Mouse (Mus musculus) embryonic facial prominence, embryonic 11.5 days (tissue): ENCODE measurements around the gene Vcam1. TPM values are rescaled to one million over a fixed set of nuclear protein-coding genes. Genes with fewer than 3 reads are reported as not detected.

Source experiments
- ATAC-seq: fragments of 200-750 bp; cut with Nextera tagmentation; replicated peaks from 2 replicates; pipeline ENCODE4 v1.8.0; 2017; ENCODE audit warnings: low read depth; ENCODE audit not compliant: insufficient number of reproducible peaks, low FRiP score, low TSS enrichment
- DNase-seq: peaks from one replicate; pipeline ENCODE4 v3.0.0-alpha.2; 2015; ENCODE audit warnings: low spot score
- H3K27ac ChIP-seq: fragments of 300-500 bp; sonication (generic); replicated peaks from 2 replicates; pipeline ENCODE4 v1.5.1; 2014; ENCODE audit warnings: mild to moderate bottlenecking, low read depth, low read length, control low read depth
- H3K27me3 ChIP-seq: fragments of 300-500 bp; sonication (generic); 2 replicates; pipeline ENCODE4 v1.6.1; 2014; ENCODE audit warnings: mild to moderate bottlenecking, low read length, moderate library complexity, mixed read lengths; ENCODE audit not compliant: control insufficient read depth, insufficient read depth
- H3K36me3 ChIP-seq: fragments of 300-500 bp; sonication (generic); replicated peaks from 2 replicates; pipeline ENCODE4 v1.6.1; 2014; ENCODE audit warnings: low read depth, mild to moderate bottlenecking, low read length, moderate library complexity, mixed read lengths; ENCODE audit not compliant: control insufficient read depth, insufficient read depth
- H3K4me1 ChIP-seq: fragments of 300-500 bp; sonication (generic); 2 replicates; pipeline ENCODE4 v1.6.1; 2014; ENCODE audit warnings: low read length, mixed read lengths; ENCODE audit not compliant: control insufficient read depth, insufficient read depth
- H3K4me2 ChIP-seq: fragments of 300-500 bp; sonication (generic); 2 replicates; pipeline ENCODE4 v1.6.1; 2014; ENCODE audit warnings: low read depth, mild to moderate bottlenecking, control low read depth, low read length, moderate library complexity
- H3K4me3 ChIP-seq: fragments of 300-500 bp; sonication (generic); 2 replicates; pipeline ENCODE4 v1.5.1; 2014; ENCODE audit warnings: low read depth, low read length, control low read depth
- H3K9ac ChIP-seq: fragments of 300-500 bp; sonication (generic); replicated peaks from 2 replicates; pipeline ENCODE4 v1.6.1; 2014; ENCODE audit warnings: mild to moderate bottlenecking, control low read depth, low read length
- H3K9me3 ChIP-seq: fragments of 300-500 bp; sonication (generic); replicated peaks from 2 replicates; pipeline ENCODE4 v1.6.1; 2016; ENCODE audit warnings: mild to moderate bottlenecking, low read length, inconsistent platforms, mixed read lengths; ENCODE audit not compliant: control insufficient read depth
- WGBS: fragments of 180-500 bp; shearing (Covaris S2); extraction: QIAGEN DNeasy Blood & Tissue Kit; methylation state at CpG from one replicate; pipeline ENCODE4 v1.1.7; 2014; 5-methylcytosine and 5-hydroxymethylcytosine counted together
- polyA plus RNA-seq: library from polyadenylated mRNA; unstranded; fragments of >200 nt; fragmentation: Nextera tagmentation; extraction: Ambion mirVana; gene quantifications from 2 replicates; pipeline ENCODE4 v1.2.1, GENCODE M21; 2014

The Vcam1 gene
- polyA plus RNA-seq, 1 experiment from 2014 or later: 75.4 TPM

DNA sequence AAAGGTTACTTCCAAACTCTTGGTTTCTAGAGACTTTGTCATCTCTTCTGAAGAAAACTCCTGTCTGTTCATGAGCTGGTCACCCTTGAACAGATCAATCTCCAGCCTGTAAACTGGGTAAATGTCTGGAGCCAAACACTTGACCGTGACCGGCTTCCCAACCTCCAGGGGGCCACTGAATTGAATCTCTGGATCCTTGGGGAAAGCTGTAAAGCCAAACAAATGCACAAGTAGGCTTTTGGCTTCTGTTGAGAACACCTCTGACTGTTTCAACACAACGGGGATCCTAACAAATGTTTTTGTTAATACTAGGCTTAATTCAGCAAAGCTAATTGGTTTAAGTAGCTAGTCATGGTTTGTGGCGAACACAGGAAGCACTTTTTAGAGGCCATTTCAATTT, 3.4 kb downstream of the Vcam1 start:
- Histone ChIP-seq H3K27ac (peak overlapping the region; percentile 83), H3K27me3 (no peaks in the 10 kb centered on the region), H3K4me2 (0 out of 2 replicates have a peak overlapping the region, but pooled peaks have one; percentile 30), H3K4me3 (peak overlapping the region; percentile 26; the same call in 1 of the 2 replicates), H3K4me1 (peaks cover 3% of the 10 kb centered on the region; the same call in 1 of the 2 replicates), H3K9ac (no peak overlapping the region), H3K9me3 (no peaks in the 10 kb centered on the region), H3K36me3 (peaks cover 4% of the 10 kb centered on the region)
- 24% methylated on average over 4 of the region's 4 CpGs for WGBS
- ATAC-seq: no peak
- peak; percentile 39 for DNase-seq

DNA sequence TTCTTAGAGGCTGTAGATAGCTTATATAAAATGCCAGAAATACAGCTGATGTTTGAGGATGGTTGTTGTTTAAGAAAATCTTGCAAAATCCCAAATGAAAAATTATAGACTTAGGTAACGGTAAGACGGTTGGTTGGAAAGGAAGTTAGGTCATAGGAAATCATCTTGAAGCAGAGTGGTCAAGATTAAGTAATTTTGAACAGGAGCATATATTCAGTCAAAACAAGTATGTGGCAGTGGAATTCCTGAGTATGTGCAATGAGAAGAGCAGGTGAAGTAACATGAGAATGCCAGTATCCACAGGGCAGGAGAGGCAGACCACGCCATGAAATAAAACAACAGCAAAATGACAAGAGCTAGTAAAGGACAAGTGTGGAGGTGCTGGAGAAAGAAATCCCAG, 5.7 kb downstream of the Vcam1 start:
- no peak for DNase-seq
- Histone ChIP-seq H3K36me3 (peaks cover 4% of the 10 kb centered on the region), H3K27me3 (no peaks in the 10 kb centered on the region), H3K27ac (no peak overlapping the region), H3K9me3 (no peaks in the 10 kb centered on the region), H3K4me3 (no peak overlapping the region), H3K9ac (no peak overlapping the region), H3K4me1 (peaks cover 3% of the 10 kb centered on the region; the same call in 1 of the 2 replicates), H3K4me2 (no peak overlapping the region)
- ATAC-seq: no peak
- 92% methylated on average over 3 of the region's 3 CpGs for WGBS

DNA sequence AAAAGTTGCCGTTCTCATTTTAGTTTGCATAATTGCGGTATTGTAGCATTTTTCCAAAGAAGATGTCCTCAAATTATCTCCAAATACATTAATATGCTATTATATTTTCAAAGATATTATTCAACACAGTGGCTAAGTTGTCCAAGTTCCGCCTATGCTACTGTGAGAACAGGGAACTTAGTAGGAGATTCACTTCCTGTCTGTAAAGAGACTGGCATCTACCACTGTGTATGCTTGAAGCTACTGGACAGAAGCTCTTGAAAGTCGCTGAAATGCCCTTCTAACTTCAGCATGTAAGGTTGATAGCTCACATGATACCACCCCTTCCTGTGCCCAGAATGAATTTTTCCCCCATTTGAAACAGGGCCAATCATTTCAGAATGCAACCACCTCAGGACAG, 6.8 kb downstream of the Vcam1 start:
- Histone ChIP-seq H3K36me3 (peaks cover 4% of the 10 kb centered on the region), H3K4me3 (no peak overlapping the region), H3K9ac (no peak overlapping the region), H3K4me1 (peaks cover 3% of the 10 kb centered on the region; the same call in 1 of the 2 replicates), H3K27ac (no peak overlapping the region), H3K9me3 (no peaks in the 10 kb centered on the region), H3K4me2 (no peak overlapping the region), H3K27me3 (no peaks in the 10 kb centered on the region)
- WGBS: 87% methylated on average over 4 of the region's 4 CpGs
- DNase-seq: no peak
- no peak for ATAC-seq

DNA sequence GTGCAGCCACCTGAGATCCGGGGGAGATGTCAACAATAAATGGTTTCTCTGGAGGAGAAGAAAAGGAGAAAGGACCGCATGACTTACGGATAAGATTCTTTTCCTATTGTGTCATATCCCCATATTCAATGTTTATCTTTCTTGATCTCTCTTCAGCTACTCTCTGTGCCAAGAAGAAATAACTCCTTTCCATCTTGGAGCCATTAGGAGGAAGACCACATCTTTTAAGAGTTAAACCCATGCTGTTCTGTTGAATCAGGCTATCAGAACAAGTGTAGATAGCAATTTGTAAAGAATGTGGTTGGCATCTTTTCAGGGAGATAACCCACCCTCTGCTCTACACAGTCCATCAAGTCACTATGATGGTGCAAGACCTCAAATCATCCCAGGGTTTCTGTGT, 8.5 kb downstream of the Vcam1 start:
- Histone ChIP-seq H3K4me2 (no peak overlapping the region), H3K9me3 (no peaks in the 10 kb centered on the region), H3K36me3 (peaks cover 4% of the 10 kb centered on the region), H3K9ac (no peak overlapping the region), H3K27me3 (no peaks in the 10 kb centered on the region), H3K4me3 (no peak overlapping the region), H3K27ac (no peak overlapping the region), H3K4me1 (no peaks in the 10 kb centered on the region)
- no peak for DNase-seq
- WGBS: 89% methylated on average over 3 of the region's 3 CpGs
- no peak for ATAC-seq

DNA sequence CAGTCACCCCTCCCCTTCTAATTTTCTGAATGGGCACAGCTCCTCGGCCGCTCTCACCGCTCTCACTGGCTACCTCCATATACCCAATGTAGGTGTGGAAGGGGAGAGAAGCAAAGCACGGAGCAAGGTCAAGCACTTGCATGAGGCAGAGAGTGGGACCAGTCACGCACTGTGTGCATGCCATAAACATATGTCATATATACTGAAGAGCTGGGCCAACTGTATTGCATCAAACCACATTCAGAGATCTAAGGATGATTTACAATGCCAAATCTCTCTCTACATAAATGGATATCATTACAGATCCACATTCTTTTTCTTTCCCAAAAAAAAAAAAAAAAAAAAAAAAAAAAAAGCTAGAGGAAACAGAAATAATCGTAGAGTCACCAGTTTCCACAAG, 9.1 kb downstream of the Vcam1 start:
- H3K27me3 ChIP-seq: no peaks in the 10 kb centered on the region
- no peaks in the 10 kb centered on the region for H3K4me1 ChIP-seq
- H3K27ac ChIP-seq: no peak overlapping the region
- no peaks in the 10 kb centered on the region for H3K9me3 ChIP-seq
- ATAC-seq: no peak
- peaks cover 4% of the 10 kb centered on the region for H3K36me3 ChIP-seq
- no peak overlapping the region for H3K4me2 ChIP-seq
- DNase-seq: no peak
- 93% methylated on average over 6 of the region's 6 CpGs for WGBS
- H3K9ac ChIP-seq: no peak overlapping the region
- H3K4me3 ChIP-seq: no peak overlapping the region

DNA sequence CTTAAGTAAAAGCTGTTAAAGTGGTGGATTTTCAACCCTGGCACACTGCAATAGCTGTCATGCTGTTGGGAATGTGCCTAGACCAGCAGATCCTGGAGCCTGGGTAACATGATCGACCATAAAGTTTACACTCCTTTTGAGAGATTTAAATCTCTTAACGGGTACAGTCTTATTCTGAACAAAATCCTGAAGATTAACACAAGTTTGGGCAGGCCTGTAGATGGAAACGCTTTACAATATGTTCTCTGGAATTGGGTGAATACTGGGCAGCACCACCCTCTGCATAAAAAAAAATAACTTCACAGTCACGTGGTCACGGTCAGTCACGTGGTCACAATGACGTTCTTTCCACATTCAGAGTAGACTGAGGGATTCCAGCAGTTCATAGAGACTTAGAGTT, 10.3 kb downstream of the Vcam1 start:
- H3K27me3 ChIP-seq: no peaks in the 10 kb centered on the region
- H3K27ac ChIP-seq: no peak overlapping the region
- H3K4me2 ChIP-seq: no peak overlapping the region
- no peaks in the 10 kb centered on the region for H3K4me1 ChIP-seq
- no peak overlapping the region for H3K9ac ChIP-seq
- no peak for ATAC-seq
- H3K4me3 ChIP-seq: no peak overlapping the region
- no peaks in the 10 kb centered on the region for H3K9me3 ChIP-seq
- H3K36me3 ChIP-seq: peaks cover 4% of the 10 kb centered on the region
- no peak for DNase-seq
- WGBS: 82% methylated on average over 7 of the region's 7 CpGs

DNA sequence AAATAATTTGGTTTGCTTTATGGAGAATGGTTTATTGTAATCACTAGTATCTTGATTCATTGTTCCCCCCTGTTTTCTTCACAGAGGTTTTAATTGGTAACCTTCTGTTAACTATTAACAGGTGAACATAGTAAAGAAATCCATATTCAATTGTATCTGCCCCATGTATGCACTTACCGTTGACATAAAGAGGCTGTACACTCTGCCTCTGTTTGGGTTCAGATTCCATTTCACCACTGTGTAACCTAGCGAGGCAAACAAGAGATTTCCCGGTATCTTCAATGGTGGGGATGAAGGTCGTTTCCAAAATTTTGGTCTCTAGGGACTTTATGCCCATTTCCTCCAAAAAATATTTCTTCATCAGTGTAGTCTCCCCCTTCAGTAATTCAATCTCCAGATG, 12.4 kb downstream of the Vcam1 start:
- Histone ChIP-seq H3K27ac (no peak overlapping the region), H3K4me1 (no peaks in the 10 kb centered on the region), H3K27me3 (no peaks in the 10 kb centered on the region), H3K4me2 (no peak overlapping the region), H3K4me3 (no peak overlapping the region), H3K9ac (no peak overlapping the region), H3K36me3 (no peaks in the 10 kb centered on the region; the same call in none of the 2 replicates), H3K9me3 (no peaks in the 10 kb centered on the region)
- no peak for ATAC-seq
- DNase-seq: no peak
- 78% methylated on average over 4 of the region's 4 CpGs for WGBS

DNA sequence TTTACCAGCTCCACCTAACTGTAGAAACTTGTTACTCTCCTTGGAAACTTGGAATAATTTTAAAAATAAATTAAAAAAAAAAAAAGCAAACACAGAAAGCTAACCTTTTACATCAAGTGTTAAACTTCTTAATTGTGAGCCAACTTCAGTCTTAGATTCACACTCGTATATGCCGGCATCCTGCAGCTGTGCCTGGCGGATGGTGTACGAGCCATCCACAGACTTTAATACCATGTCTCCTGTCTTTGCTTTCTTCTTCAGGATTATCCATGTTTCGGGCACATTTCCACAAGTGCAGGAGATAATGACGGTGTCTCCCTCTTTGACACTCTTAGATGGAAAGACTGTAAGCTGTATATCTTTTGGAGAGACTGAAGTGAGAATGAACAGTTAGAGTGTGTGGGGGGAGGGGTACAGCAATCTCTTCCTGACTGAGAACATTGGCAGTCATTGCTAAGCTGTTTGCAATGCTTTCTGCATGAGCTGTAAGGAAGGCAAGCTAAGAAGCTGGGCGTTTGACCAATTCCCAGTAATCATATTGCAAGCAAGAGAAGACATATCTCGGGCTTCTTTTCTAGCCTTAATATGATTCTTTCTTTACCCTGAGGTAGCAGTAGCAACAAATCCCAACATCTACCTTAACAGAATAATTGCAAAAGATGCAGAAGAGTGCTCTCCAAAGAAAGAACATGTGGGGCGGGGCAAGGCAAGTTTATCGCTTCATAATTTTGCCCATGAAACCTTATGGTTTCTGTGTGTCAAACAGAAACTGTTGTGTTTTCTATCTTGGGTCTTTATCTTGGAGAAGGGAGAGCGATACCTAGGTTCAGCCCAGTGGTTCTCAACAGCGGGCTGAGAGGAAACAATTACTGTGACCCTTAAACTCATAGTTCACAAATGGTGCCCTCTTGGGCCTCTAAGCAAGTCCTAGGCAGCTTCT, 15.0 kb downstream of the Vcam1 start:
- H3K27ac ChIP-seq: no peak overlapping the region
- no peaks in the 10 kb centered on the region for H3K9me3 ChIP-seq
- no peaks in the 10 kb centered on the region for H3K27me3 ChIP-seq
- no peak overlapping the region for H3K4me2 ChIP-seq
- H3K36me3 ChIP-seq: no peaks in the 10 kb centered on the region; the same call in none of the 2 replicates
- DNase-seq (peak; percentile 42), ATAC-seq (no peak)
- no peak overlapping the region for H3K4me3 ChIP-seq
- WGBS: 49% methylated on average over 12 of the region's 12 CpGs
- no peak overlapping the region for H3K9ac ChIP-seq
- H3K4me1 ChIP-seq: no peaks in the 10 kb centered on the region
